Mouse (Mus musculus): Measurements from ENCODE around the gene Tnik.

The Tnik gene

DNA sequence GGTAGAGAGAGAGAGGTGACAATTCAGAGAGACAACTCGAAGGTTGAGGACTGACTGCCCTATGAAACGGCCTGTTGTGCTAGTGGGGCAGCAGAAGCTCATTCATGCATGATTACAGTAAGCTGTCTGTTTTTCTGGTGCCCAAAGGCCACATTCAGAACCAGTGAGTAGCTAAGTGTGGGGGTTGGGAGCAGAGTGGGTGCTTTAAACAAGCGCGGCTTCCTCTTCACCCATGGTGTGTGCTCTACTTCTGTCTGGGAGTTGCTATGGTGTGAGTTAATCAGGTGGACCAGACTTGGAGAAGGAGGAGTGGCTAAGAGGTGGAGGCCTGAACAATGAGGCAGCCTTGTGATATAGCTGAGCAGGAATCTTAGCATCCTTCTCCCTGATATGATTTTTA is 2.2 kb downstream of the Tnik start:
- DNase-seq: no peak

DNA sequence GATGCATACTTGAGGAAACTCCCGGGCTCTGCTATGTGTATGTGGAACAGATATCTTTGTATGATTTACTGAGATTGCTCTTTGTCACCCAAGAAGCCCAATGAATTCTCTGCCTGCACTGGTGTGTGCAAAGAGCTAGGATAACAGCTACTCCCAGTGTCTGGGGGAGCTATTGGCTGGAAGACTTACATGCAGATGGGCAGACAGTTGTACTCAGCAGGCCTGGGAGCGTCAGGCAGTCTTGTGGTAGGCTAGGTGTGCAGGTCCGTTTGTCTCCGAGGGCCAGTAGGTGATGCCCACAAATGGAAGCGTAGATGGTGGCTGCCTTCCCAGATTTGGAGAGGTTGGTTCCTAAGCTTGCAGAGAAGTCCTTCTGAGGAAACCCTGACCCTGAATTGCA is 2.6 kb downstream of the Tnik start:
- DNase-seq: no peak

DNA sequence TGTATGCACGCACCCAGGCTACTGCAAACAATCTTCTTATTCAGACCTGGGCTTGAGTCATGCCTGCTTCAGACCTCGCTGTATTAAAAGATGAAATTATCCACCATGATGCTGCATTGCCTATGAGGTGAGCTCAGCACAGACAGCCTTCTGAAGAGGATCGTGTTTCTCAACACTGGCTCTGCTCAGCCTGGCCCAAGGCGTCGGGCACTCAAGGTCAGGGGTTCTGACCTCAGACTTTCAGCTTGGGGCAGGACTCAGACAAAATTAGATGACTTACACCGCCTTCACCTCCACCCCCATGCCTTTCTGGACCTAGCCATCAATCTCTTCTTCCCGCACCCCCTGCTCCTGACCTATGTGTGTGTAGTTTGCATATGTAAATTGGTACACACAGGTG is 4.2 kb downstream of the Tnik start:
- DNase-seq: no peak

DNA sequence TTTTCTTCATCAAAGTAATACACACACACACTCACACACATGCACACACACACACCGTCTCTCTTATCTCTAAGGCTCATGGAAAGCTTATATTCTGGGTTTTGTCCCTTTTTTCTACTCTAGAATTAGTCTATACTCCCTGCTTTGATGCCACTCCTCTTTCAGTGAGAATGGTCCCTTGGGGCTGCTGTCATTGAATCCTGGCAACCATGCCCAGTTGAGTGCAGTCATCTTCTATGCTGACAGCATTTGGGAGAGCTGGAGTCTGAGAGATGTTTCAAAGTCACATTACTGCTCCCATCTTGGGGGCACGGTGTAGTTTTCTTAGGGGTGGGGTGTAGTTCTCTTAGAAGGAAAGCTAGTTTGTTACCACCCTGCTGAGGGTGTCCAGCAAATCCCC is 6.7 kb downstream of the Tnik start:
- DNase-seq: no peak

DNA sequence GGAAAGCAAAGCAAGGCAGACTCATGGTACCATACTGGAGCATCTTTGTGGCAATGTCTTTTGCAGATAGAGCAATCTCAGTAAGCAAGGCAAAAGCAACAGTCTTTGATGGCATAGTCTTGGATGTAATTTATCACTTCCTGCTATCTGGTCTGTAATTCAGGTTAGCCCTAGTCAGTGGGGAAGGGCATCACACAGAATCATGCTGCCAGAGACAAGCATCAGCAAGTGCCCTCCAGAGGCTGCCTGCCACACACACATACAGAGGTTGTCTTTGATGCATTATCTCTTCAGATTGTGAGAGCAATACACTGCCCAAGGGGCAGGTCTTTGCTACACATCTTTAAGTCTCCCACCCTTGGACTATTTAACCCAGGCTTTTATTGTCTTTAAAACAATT is 8.9 kb downstream of the Tnik start:
- DNase-seq: no peak

DNA sequence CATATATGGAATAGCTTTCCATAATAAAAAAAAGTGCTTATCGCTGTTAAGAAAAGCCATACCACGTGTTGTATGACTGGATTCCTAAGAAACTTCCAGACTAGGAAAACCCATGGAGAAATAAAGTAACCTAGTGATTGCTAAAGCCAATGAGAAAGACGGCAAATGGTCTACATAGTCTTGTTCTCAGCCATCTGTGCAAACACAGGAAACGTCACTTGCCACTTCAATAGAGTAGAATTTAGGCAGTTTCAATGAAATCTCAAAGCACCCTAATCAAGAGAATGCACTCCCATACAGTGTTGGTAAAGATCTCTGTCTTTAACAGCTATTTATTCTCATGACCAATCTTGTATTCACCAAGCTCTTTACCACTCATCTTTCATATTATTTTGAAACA is 11.7 kb downstream of the Tnik start:
- no peak for DNase-seq

DNA sequence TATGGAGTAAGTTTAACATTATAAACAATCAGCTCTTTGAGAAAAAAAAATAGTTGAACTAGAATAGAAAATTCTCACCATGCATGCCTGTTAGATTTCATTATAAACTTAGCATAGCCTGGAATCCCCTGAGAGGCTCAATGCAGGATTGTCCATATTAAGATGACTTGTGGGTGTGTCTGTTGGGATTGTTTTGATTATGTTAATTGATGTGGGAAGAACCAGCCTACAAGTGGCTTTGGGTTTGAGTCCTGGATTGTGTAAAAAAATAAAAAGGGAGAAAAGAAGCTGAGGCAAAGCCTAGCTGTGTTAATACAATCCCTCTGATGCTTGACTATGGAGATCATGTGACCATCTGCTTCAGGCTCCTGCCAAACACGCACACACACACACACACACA is 26.7 kb downstream of the Tnik start:
- no peak for DNase-seq

DNA sequence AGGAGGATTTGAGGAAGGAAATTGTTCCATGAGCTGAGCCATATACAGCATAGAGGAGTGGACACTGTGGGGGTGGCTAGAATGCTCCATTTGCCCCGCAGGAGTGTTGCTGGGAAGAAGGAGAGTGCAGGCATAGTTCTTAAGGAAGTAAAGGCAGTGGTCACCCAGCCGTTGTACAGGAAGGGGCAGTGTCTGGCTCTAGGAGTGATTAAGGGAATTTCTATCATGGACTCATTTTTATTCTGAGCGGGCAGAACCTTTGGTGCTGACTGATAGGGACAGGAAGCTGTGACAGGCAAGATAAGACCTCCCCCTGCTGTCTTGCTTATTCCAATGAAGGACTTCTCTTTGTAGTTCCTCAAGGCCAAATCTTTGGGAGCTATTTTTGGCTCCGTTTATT is 38.4 kb downstream of the Tnik start:
- DNase-seq: no peak

DNA sequence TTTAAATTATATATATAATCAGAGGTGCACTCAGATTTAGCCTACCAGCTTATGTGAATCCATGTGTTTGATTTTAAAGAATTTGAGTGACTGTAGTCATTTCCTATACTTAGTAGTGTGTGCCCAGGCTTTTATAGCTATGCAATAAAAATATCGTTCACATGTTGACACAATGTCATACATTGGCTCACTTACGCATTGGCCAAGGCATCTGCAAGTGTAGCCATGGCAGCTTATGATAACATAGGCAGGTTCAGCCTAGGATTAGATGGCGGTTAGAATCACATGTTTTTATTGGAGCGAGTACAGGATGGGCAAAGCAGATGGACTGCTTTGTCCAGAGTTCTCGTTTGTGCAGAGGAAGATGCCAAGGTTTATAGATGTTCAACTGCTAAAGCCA is 40.9 kb downstream of the Tnik start:
- no peak for DNase-seq

DNA sequence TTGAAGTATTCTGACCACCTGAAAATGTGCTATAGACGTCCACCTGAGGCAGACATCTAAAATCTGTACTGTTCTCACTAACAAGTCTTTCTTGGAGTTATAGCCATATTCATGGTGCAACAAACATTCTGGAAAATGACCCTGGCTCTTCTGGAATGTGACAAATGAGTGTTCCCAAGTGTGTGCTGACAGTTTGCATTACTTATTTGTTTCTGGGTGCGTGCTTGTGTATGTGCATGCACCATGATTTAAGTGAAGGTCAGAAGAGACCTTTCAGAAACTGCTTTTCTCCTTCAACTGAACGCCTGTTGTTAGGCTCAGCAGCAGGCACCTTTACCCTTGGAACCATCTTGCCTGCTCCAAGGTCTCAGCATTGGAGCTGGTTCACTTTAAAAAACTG is 43.8 kb downstream of the Tnik start:
- DNase-seq: no peak

DNA sequence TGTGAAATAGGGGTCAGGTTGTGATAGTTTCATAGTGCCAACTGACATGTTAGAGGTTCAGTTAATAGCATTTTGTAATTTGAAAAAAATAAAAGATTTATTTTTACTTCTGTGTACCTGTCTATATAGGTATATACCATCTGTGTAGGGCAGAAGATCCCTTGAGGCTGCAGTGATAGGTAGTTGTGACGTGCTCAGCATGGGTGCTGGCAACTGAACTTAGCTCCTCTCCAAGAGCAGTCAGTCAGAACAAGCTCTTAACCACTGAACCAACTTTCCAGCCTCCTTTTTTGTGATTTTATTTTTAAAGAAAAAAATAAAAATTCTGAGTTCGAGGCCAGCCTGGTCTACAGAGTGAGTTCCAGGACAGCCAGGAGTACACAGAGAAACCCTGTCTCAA is 51.4 kb downstream of the Tnik start:
- DNase-seq: no peak

DNA sequence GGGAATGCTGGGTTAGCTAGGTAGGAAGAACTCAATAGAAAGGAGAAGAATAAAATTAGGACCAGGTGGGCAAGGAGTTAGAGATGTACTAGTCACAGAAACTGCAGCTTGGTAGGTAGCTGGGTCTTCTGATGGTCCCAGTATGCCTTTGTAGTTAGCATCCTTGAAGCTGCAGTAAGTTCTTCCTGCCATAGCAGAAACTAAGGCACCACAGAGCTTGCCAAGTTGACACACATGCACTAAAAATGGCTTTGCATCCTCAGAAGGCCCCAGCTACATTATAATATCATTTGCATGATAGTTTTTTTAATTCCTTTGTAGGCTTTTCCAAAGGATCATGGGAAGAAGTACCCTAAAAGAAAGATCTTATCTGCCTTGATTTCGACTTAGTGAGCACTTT is 54.3 kb downstream of the Tnik start:
- no peak for DNase-seq

DNA sequence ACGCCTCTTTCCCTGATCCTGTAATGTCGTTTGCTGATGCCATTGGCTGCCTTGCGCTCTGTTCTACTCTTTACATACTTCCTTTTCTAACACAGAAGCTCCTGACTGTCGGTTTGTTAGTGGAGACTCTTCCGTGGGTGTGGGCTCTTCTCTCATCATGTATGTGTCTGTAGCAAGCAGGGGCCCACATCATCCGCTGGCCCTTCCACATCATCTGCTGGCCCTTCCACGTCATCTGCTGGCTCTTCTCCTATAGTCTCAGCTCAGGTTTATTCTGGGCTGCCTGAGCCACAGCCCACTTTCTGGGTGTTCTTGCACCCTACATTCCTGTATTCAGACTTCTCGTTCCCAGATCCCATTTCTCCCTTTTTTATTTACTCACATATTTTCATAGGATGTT is 58.6 kb downstream of the Tnik start:
- no peak for DNase-seq

DNA sequence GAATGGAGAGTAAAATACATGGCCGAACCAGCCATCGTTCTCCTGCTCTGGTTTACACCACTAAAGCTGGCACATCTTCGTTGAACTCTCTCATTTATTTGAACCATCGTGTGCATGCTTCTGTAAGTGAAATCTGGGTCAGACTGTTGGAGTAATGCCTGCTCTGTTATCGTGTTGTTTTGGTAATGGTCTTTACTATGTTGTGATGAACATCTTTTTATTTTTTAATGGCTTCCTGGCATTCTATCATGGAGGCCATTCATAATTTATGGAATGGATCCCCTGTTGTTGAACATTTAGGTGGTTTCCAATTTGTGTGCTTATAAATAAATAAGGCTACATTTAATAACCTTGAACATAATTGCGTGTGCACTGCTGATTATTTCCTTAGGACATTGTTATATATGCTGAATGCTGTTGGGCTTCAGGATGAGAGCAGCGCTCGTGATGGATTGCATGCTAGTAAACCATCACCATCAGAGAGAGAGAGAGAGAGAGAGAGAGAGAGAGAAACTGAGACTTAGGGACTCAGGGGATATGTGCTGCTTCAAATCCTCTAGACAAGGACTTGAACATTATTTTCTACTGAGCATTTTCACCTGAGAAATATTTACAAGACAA is 62.7 kb downstream of the Tnik start:
- no peak for DNase-seq

DNA sequence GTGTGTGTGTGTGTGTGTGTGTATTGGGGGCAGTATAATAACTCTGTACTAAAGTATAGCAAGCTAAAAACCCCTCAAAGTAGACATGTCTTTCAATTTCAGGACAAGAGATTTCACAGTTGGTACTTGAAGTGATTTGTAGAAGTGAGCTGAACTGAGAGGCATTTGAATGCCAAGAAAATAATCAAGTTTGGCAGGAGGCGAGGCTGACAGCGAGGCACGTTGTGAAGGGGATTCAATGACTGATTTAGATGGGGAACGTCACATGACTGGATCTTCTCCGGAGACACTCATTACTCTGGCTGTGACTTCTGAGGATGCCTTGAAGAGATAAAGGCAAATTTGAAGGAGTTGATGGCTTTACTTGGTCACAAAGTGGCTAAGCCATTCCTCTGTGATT is 69.3 kb downstream of the Tnik start:
- DNase-seq: no peak

DNA sequence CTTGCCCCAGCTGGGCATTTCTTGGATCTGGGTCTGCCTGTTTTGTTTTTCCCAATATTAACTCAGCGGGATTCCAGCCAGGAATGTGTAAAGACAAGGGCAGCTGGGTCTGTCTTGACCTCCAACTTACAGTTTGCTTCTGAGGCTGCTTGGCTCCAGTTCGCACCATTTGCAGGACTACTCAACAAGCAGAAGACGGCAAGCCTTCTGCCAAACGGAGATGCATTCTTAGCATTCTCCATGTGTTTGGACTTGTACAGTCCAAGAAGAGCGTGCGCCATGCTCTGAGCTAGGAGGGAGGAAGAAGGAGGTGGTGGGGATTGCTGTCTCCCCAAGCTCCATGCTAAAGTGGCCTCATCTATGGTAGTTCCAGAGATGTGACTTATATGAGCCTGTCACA is 70.9 kb downstream of the Tnik start:
- DNase-seq: no peak

DNA sequence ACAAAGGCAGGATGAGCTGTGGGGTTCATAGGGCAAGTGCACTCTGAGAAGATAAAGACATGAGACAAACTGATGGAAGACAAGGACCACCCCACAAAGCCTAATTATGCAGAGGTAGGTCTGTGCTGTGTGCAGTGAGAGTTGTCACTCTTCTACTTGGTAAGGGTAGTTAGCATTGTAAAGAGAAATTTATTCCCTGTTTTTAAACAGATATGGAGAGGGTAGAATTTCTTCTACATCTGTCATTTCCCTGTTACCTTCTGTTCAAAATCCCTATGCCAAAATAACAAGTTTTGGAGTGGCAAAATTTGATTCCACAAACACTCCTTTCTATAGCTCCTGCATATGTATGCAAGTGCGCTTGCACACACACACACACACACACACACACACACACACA is 71.5 kb downstream of the Tnik start:
- no peak for DNase-seq

DNA sequence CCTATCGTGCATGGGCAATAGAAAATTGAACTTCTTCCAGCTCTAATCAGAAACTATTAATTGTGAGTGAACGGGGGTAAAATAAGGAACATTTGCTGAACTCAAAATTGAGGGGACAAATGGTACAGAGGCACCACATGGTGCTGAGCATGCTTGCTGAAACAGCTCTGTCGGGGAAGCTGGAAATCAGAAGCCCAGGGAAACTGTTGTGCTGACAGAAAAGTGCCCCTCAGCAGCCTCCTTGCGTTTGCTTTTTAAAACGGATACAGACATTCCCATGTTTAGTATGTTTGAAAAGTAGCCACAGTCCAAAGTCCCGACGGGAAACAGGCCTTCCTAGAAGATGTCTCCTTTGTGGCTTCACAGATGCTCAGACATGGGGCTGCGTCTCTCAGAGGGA is 77.1 kb downstream of the Tnik start:
- no peak for DNase-seq

DNA sequence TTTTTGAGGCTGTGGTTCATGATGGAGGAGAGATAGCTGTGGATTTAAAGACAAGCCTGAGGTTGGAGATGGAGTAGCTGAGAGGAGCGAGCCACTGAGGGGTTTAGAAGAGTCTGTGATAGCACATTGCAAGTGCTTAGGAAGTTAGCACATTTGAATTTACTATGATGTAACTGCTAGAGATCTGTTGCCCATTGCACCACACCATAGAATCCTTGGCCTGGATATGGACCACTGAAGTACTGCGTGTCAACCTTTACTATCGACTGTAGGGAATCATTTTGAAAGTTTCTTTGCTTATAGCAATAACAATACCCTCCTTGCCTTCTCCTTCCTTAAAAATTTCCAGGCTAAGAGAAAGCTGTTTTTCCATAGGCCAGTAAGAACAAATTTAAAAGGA is 80.2 kb downstream of the Tnik start:
- DNase-seq: no peak

DNA sequence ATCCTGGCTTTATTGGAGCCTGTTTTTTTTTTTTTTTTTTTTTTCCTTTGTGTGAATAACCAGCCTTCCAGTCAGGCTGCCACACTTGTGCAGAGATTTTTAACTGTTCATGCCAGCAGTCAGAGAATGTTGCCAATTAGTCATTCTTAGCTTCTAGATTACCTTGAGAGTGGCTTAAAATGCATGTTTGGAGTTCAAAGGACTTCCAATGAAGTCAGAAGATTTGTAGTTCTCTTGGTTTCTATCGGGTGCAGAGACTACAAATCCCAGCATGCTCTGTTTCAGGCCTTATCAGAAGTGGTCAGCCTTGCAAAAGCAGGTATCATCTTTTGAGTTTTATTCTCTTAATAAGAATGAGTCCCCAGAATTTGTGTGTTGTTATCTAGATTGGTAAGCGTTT is 80.6 kb downstream of the Tnik start:
- DNase-seq: no peak

DNA sequence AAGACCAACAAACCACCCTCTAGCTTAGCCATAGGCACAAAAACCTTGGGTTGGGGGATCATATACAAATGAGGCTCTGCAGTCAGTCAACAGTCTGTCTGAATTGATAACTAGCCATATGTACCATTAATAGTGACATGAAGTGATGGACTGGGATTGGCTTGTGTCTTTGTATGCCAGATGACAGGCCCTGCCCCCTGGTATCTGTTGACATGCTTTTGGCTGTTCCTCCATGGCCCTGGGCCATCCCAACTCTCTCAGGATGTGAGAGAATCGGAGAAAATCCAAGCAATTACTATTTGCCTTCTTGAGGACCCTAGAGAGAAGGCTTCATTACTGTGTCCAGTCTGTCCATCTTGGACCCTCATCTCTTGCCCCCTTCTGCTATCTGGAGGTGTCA is 82.4 kb downstream of the Tnik start:
- DNase-seq: no peak

DNA sequence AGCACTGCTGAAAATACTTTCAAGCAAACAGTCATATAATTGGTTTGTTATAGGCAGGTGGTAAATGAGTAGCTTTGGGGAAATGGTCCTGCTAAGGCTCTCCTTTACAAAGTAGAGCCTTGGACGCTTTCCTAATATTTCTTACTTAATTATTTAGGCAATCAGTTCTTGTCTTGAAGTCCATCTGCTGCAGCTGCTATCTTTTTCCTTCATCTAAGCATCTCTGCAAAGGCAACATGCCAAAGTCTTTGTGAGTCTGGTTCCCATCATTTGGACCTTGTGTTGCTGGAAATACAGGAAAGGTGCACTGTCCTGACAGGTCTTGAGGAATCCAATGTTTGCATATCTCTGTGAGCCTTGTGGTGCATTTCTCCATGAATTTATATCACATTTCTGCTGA is 82.9 kb downstream of the Tnik start:
- no peak for DNase-seq

DNA sequence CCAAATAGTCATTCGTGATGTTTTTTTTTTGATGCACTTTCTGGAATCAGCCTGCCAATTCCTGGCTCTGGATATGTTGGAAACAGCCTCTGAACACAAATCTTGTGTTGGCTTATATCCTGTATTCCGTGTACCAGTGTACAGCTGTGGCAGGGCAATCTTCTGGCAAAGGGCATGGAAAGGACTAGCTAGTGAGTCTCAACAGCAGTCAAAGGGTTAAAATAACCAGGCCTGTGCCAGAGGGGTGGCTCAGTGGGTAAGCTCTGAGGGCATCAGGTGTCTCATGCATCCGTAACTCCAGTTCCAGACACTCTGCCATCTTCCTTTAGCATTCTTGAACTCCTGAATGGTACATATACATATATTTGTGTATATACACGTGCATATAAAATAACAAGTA is 83.5 kb downstream of the Tnik start:
- no peak for DNase-seq

DNA sequence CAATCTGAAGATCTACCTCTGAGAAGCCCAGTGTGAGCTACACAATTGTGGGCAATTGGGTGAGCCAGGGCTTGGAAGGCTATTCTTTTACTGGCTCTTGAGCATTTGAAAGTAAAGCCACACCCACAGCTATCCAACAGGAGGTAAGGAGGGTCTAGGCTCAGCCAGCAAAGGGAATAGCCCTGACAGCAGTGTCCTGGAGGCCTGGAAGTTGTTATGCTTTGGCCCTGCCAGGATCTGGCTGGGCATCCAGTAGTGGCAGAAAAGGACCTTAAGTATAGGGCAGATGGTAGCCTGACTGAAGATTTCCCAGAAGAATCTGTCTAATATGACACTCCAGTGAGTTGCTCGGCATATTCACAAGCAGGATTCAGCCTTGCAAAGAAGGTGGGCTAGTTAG is 85.7 kb downstream of the Tnik start:
- DNase-seq: no peak

DNA sequence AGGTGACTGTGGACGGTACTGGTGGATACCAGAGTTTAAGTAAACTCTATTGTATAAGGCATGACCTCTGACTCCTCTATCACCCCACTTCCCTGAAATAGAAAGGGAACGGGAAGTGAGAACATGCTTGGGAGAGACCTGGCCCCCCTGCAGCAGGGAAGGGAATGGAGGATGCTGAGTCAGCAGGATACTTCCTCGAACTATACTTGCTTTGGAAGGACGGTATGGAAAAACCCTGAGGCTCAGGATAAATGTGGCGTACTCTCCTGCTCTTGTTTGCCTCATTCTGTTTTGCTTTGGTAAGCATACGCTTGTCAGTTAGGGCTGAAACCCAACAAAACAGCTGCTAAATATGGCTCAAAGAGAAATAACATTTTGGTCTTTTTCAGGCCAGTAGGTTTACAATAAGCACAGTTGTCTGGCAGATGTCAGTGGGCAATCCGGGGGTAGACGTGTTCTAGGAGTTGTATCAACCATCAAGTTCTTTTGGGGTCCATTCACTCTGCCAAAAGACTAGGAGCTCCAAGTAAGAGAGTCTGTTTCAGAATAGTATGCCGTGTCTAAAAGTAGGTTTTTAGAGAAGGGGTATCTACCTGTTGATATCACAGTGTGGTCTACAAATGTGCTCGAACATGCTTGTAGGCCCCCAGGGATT is 87.3 kb downstream of the Tnik start:
- no peak for DNase-seq
